Mouse (Mus musculus) embryonic fibroblast, embryonic 13.5 days (primary cell): ENCODE measurements around the gene Sorbs2. TPM values are rescaled to one million over a fixed set of nuclear protein-coding genes. Genes with fewer than 3 reads are reported as not detected.

ENCODE experiments used
- H3K27ac ChIP-seq: 2 replicates; pipeline ENCODE4 v1.5.1; 2012; ENCODE audit warnings: low read length, control low read depth, inconsistent platforms; ENCODE audit not compliant: insufficient read depth
- H3K4me1 ChIP-seq: 2 replicates; pipeline ENCODE4 v1.6.1; 2011; ENCODE audit warnings: low read length; ENCODE audit not compliant: control insufficient read depth, insufficient read depth
- H3K4me3 ChIP-seq: 2 replicates; pipeline ENCODE4 v1.5.1; 2011; ENCODE audit warnings: mild to moderate bottlenecking, control low read depth, low read length; ENCODE audit not compliant: insufficient read depth
- CTCF ChIP-seq: IDR thresholded peaks from 2 replicates; pipeline ENCODE4 v1.5.1; 2011; ENCODE audit warnings: mild to moderate bottlenecking, control low read depth, low read length, moderate library complexity, borderline replicate concordance; ENCODE audit not compliant: insufficient read depth
- POLR2A ChIP-seq: IDR thresholded peaks from 2 replicates; pipeline ENCODE4 v1.6.1; 2011; ENCODE audit warnings: low read depth, mild to moderate bottlenecking, control low read depth, low read length, moderate library complexity
- polyA plus RNA-seq: library from polyadenylated mRNA; stranded (reverse); fragments of >200 nt; gene quantifications from 2 replicates; pipeline ENCODE4 v1.2.4, GENCODE M21; 2011; ENCODE audit warnings: low read depth; ENCODE audit not compliant: missing spikeins, insufficient read length

The Sorbs2 gene
- polyA plus RNA-seq, 1 experiment = 28.5 TPM

- Histone ChIP-seq H3K4me3 (no peak overlapping the region), H3K4me1 (no peaks in the 10 kb centered on the region), H3K27ac (no peak overlapping the region)
- TF ChIP-seq POLR2A (no peak), CTCF (no peak)
These were observed 223.2 kb downstream of the Sorbs2 start for GRCm38 (mm10) chr8:45730795-45731194.

- Histone ChIP-seq H3K4me1 (no peaks in the 10 kb centered on the region), H3K27ac (no peak overlapping the region), H3K4me3 (no peak overlapping the region)
- TF ChIP-seq CTCF (no peak), POLR2A (no peak)
These were observed 226.5 kb downstream of the Sorbs2 start for GRCm38 (mm10) chr8:45734071-45734470.

- TF ChIP-seq CTCF (no peak), POLR2A (no peak)
- Histone ChIP-seq H3K4me3 (no peak overlapping the region), H3K4me1 (no peaks in the 10 kb centered on the region), H3K27ac (no peak overlapping the region)
These were observed 229.7 kb downstream of the Sorbs2 start for GRCm38 (mm10) chr8:45737266-45737665.

- no peak overlapping the region for H3K27ac ChIP-seq
- TF ChIP-seq CTCF (no peak), POLR2A (no peak)
These were observed 235.7 kb downstream of the Sorbs2 start for GRCm38 (mm10) chr8:45743326-45743725.

GRCm38 (mm10) chr8:45743739-45744138 is 236.2 kb downstream of the Sorbs2 start:
- Histone ChIP-seq H3K4me3 (no peak overlapping the region), H3K4me1 (no peaks in the 10 kb centered on the region), H3K27ac (no peak overlapping the region)
- no peak for TF ChIP-seq CTCF
- TF ChIP-seq POLR2A = no peak

More at GRCm38 (mm10) chr8:45743326-45743725, 235.7 kb downstream of the Sorbs2 start:
- H3K4me1 ChIP-seq = no peaks in the 10 kb centered on the region
- H3K4me3 ChIP-seq = no peak overlapping the region

GRCm38 (mm10) chr8:45751512-45752502 is 244.2 kb downstream of the Sorbs2 start:
- H3K4me3 ChIP-seq = no peak overlapping the region
- H3K4me1 ChIP-seq = no peaks in the 10 kb centered on the region
- no peak for TF ChIP-seq CTCF
- no peak for TF ChIP-seq POLR2A
- no peak overlapping the region for H3K27ac ChIP-seq

GRCm38 (mm10) chr8:45755482-45755881 is 247.9 kb downstream of the Sorbs2 start:
- TF ChIP-seq CTCF (no peak), POLR2A (no peak)
- no peak overlapping the region for H3K27ac ChIP-seq
- no peaks in the 10 kb centered on the region for H3K4me1 ChIP-seq
- no peak overlapping the region for H3K4me3 ChIP-seq

GRCm38 (mm10) chr8:45755972-45756371 is 248.4 kb downstream of the Sorbs2 start:
- Histone ChIP-seq H3K27ac (no peak overlapping the region), H3K4me3 (no peak overlapping the region), H3K4me1 (no peaks in the 10 kb centered on the region)
- TF ChIP-seq CTCF (no peak), POLR2A (no peak)

- no peak overlapping the region for H3K27ac ChIP-seq
These were observed 253.0 kb downstream of the Sorbs2 start for GRCm38 (mm10) chr8:45760622-45761021.

GRCm38 (mm10) chr8:45761053-45761452 is 253.5 kb downstream of the Sorbs2 start:
- Histone ChIP-seq H3K27ac (no peak overlapping the region), H3K4me3 (no peak overlapping the region), H3K4me1 (peaks cover 3% of the 10 kb centered on the region; the same call in 1 of the 2 replicates)
- TF ChIP-seq CTCF = no peak
- TF ChIP-seq POLR2A = no peak

More at GRCm38 (mm10) chr8:45760622-45761021, 253.0 kb downstream of the Sorbs2 start:
- H3K4me1 ChIP-seq = peaks cover 3% of the 10 kb centered on the region; the same call in 1 of the 2 replicates
- H3K4me3 ChIP-seq = no peak overlapping the region
- TF ChIP-seq POLR2A = no peak
- TF ChIP-seq CTCF = no peak
